Mouse (Mus musculus): ENCODE results near the gene Igtp.

GRCm38 (mm10) chr11:58155458-58155857, 43.9 kb upstream of the Igtp start:
- no peak for TF ChIP-seq CTCF (IDR thresholded peaks at IDR 0.05; ENCODE audit: control insufficient read depth, insufficient read depth, low read length)
- no peak for TF ChIP-seq POLR2A (IDR thresholded peaks at IDR 0.05; ENCODE audit: borderline replicate concordance, control insufficient read depth, low read depth, low read length)
